Mouse (Mus musculus) lung, postnatal 10 days (tissue): ENCODE results near the gene Lrig2.

ENCODE experiments used
- DNase-seq: peaks from one replicate; pipeline ENCODE4 v3.0.0; 2021

Gene Lrig2

DNA sequence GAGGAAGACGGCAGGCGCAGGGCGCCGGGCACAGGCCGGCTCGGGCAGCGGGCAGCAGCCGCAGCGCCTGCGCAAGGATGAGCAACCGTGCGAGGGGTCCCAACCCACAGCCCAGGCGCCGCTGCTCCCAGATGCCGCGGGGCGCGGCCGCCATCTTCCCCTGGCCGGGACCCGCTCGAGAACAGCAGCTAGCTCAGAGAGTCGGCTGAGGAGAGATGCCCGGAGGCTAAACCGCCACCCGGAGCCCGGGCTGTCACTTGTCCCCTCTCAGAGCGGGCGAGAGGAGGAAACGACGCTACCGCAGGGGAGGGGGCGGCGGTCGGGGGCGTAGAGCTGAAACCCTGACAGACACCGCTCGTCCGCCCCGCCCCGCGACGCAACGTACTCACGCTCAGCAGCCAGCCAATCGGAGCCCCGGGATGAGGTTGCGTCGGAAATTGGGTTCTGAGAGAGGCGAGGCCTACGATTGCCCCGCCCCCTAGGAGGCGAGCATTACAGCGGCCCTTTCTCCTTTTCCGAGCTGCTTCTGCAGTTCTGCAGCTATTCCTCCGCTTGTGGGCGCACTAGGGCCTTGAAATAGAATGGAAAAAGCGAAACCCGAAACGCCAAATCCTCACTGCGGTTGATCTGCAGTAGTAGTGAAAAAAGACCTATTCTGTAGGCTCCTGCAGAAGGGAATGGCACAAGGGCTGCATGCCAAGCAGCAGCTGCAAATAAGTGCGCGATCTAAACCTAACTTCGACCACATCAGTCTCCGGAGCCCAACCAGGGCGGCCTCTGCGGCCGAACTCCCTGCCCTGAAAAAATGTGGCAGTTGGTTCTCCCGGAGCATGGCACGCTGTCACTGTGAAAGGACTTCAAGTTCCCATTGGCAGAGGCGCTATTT, at the start of gene Lrig2:
Gene Lrig2, minus strand, starts transcription at position 381 of the 886 bp plus-strand sequence.
- DNase-seq, result peak; percentile 99

DNA sequence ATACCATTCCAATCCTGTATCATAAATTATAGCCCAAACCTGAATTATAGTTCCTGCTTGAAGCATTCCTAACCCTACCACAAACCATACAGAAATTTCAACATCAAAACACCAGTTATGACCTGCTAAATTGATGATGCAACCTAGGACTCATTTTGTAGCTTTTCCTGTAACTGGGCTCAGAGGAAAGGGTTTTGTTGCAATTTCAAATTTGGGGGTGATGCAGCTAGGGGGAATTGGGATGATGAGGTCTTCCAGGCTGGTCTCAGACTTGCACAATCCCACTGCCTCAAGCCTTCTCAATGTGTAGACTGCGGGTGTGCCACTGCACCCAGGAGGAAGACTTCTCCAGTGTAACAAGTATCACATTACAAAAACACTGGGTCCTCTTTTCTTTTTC, 44.9 kb upstream of the Lrig2 start:
- DNase-seq, result no peak

GRCm38 (mm10) chr3:104550594-104550993, 38.9 kb upstream of the Lrig2 start:
- DNase-seq, result no peak

DNA sequence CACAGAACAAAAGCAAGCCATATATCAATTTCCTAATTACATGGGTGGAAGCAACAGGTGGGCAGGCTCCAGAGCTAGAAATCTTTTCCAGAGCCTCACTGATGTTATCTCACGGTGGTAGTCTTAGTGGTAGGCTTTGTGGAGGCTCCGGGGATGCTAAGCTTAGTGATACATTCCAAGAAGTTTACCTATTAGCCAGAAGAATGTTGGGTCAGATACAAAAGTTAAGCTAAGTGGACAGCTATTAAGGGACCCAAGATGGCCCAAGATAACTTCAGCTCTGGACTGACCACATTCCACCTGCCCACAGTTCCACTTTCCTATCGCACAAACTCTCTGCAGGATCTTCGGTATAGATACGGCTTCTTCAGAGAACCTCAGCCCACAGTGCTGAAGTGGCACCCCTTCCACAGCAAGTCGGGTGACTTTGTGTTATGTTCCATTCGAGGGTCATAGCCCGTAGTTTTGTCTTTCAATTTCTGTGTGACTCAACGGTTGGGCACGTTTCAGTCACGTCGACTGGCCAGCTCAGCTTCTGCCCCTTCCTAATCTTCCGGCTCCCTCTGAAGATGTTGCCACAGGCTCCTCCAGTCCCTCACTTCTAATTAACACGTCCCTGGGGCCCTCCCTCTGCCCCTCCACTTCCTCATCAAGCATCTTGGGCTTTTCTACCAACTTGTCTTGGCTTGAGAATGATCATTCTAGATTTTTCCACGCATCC, 36.8 kb upstream of the Lrig2 start:
- no peak for DNase-seq

- DNase-seq, result no peak
Measured at GRCm38 (mm10) chr3:104543825-104544224, 32.1 kb upstream of the Lrig2 start.

DNA sequence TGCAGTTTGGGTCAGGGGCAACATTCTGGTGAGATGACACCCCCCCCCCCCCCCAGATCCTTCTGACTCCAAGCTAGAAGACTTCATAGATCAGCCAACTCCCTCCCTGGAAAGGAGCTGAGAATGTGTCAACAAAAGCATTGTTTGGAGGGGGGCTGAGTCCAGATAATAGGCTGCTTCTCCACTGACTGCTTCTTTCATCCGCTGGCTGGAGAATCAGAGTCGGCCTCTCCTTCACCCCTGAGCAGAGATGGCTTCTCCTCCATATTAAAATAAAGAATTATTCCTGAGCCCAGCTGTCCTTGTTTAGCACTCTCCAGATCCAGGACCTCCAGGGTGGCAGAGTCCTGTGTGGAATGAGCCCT, 30.3 kb upstream of the Lrig2 start:
- peak; percentile 8 for DNase-seq

GRCm38 (mm10) chr3:104541139-104542064, 29.7 kb upstream of the Lrig2 start:
- DNase-seq, result peak; percentile 83

DNA sequence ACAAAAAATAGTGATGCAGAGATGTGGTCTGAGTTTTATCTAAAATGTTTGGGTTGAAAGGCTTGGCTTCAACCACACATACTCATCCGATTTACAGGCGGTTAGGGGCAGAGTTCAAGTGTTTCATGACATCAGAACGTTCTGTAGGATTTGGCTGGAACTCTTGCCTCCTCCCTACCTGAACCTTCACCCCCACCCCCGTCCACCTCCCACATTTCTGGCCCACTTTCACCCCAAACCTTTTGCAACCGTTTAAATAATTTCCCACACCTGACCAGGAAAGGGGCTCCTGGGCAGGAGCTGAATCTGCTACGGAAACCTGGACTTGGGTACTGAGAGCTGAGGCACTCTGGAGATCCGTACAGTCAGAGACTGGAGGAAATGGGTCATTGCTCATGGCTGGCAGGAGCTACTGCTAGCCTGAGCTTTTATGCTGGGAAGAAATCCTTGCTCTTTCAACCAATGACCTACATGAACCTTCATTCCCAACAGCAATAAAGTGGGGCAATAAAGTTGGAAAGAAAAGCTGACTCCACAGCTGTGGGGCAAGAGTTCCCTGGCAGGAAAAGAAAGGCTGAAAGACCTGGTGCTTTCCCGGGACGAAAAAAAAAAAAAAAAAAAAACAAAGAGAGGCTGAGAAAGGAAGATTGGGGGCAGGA, 28.9 kb upstream of the Lrig2 start:
- peak; percentile 23 for DNase-seq

- DNase-seq, result no peak
Measured at GRCm38 (mm10) chr3:104533223-104533622, 21.5 kb upstream of the Lrig2 start.

DNA sequence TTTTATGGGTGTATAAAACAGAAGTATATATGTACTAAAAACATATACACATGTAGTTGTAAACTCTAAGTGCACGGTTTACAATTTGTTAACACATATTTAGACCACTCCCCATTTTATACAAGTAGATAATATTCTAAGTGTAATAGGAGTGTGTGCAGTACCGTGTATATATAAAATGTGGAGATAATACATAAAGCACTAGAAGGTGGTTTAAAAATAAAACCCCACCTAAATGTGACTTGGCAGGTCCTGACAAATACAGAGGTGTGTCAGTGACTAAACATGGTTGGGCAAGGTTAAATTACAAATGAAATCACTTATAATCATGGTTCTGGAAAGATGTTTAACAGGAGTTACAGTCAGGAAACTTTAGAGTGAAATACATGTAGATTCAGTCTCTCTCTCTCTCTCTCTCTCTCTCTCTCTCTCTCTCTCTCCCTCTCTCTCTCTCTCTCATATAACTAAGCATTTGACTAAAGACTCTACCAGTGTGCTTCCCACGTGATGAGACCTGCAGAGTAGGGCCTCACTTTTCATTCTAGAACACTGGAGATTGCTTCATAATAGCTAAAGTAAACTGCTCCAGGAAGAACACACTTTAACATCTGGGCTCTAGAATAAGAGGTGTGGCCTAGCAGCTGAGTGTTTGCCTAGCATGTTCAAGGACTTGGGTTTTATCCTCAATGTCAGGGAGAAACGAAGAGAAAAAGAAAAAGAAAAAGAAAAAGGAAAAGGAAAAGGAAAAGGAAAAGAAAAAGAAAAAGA, 14.6 kb upstream of the Lrig2 start:
- no peak for DNase-seq

DNA sequence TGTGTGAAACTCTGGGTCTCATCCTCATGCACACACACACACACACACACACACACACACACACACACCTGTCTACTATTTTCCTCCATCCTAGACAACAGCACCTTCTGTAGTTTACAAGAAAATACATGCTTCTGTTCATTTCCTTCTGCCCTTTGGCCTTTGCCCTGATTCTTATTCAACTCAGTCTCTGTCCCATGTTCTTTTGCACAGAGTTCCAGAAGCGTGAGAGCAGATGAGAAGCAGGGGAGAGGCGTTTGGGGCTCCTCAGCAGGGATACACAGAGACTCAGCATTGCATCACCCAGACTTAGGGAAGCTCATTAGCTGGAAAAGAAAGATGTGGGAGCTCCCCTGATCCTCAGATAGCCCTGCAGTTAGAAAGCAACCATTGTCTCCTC, 13.8 kb upstream of the Lrig2 start:
- DNase-seq, result no peak

GRCm38 (mm10) chr3:104525029-104525428, 13.3 kb upstream of the Lrig2 start:
- DNase-seq, result no peak

- DNase-seq, result peak; percentile 22
Measured at GRCm38 (mm10) chr3:104523333-104523871, 11.7 kb upstream of the Lrig2 start.

DNA sequence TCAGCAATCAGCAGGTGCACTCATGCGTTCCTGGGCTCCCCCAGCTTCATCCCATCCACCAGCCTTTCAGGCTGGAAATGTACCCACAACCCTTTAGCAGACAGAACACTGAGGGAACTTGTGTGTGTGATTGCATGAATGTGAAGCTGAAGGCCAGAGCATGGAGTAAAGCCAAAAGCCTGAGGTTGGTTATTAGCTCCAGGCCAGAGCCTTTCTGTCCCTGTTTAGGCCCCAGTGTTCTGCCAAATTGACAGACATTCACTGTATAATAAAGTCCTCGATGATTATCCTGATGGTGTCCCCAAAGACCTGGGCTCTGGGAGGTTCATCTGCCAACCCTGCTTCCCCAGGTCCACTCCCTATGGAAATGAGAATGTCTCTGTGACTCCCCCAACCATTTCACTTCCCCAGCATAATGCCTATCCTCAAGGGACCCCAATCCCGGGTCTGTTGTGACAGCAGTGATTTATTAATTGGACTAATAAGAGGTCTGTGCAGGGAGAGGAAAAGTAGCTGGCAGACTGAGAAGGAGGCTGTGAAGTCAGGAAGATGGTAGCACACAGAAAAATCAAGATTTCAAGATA, 9.7 kb upstream of the Lrig2 start:
- no peak for DNase-seq

DNA sequence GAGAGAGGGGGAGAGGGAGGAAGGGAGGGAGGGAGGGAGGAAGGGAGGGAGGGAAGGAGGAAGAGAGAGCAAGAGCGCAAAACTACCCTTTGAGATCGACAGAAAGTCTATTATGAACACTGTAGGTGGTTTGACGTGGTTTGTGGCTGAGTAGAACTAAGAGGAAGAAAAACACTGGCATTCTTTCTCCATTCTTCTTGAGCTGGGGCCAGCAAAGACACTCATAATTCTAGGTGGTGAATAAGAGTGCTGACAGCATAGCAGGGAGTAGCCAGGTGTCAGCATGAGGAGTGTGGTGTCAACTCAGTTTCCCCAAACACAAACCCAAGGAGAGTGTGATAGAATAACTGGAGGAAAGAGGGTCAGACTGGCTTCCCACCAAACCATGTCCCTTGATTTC, 8.8 kb upstream of the Lrig2 start:
- DNase-seq, result no peak

DNA sequence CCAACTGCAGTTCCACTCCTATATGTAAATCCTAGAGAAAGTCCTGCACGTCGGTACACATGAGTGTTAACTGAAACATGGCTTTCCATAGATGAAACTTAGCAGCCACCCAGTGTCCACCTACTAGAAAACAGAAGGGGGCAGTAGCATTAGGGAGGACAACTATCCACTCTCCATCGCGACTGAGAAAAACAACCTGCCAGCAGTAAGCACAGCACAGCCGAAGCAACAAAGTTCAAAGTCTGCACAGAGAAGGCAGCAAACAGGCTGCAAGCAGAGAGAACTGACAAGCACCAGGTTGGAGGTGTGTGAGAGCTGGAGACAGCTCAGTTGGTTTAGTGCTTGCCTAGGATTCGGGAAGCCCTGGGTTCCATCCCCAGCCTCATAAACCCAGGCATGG, 7.2 kb upstream of the Lrig2 start:
- DNase-seq, result no peak

DNA sequence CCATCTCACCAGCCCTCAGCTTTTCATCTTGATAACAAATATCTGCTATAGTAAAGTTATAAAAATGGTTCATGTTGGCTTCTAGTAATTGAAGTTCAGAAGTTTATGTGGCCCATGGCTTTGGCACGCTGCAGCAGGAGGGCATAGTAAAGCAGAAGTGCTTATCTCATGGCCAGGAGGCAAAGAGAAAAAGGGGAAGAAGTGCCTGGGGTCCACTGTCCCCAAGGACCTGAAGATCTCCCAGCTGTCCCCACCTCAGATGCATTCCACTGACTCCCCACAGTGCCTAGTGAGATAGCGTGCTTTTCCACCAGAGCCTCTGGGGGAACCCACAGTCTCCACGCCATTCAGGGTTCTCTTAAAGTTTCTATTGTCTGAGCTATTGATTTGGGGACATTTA, 6.7 kb upstream of the Lrig2 start:
- DNase-seq, result no peak

GRCm38 (mm10) chr3:104517161-104517560, 5.4 kb upstream of the Lrig2 start:
- DNase-seq, result no peak

GRCm38 (mm10) chr3:104514510-104514909, 2.8 kb upstream of the Lrig2 start:
- no peak for DNase-seq

DNA sequence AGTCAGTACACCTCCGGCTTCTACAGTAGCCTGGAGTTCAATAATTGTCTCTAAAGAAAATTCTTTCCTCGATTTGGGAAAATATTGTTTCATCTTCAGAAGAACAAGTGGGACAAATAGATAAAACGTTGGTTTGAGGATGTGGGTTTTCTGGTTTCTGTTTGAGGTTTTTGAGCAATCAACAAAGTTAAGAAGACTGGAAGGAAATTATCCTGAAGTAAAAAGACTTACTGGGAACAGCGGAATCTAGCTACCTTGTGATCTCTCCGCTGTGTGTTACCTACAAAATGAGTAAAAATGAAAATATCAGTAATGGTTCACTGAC, 668 bp upstream of the Lrig2 start:
- DNase-seq, result no peak

- DNase-seq, result no peak
Measured at GRCm38 (mm10) chr3:104510771-104511429, 818 bp downstream of the Lrig2 start.
